Mouse (Mus musculus) heart, embryonic 11.5 days (tissue): ENCODE measurements around the gene Foxn1. TPM values are rescaled to one million over a fixed set of nuclear protein-coding genes. Genes with fewer than 3 reads are reported as not detected.
A peak's percentile ranks its signal among the peaks of the same experiment; 100 is the strongest.

ENCODE experiments used
- ATAC-seq: fragments of 200-750 bp; cut with Nextera tagmentation; replicated peaks from 2 replicates; pipeline ENCODE4 v1.8.0; 2017; ENCODE audit warnings: moderate library complexity; ENCODE audit not compliant: insufficient number of reproducible peaks, low FRiP score, low TSS enrichment
- H3K27ac ChIP-seq: fragments of 300-500 bp; sonication (generic); 2 replicates; pipeline ENCODE4 v1.5.1; 2014; ENCODE audit warnings: mild to moderate bottlenecking, low read depth, low read length
- H3K27me3 ChIP-seq: fragments of 300-500 bp; sonication (generic); 2 replicates; pipeline ENCODE4 v1.6.1; 2014; ENCODE audit warnings: mild to moderate bottlenecking, low read length, mixed read lengths; ENCODE audit not compliant: control insufficient read depth, insufficient read depth
- H3K36me3 ChIP-seq: fragments of 300-500 bp; sonication (generic); 2 replicates; pipeline ENCODE4 v1.6.1; 2014; ENCODE audit warnings: mild to moderate bottlenecking, low read length, moderate library complexity, mixed read lengths; ENCODE audit not compliant: control insufficient read depth, insufficient read depth
- H3K4me1 ChIP-seq: fragments of 300-500 bp; sonication (generic); 2 replicates; pipeline ENCODE4 v1.6.1; 2014; ENCODE audit warnings: low read length; ENCODE audit not compliant: control insufficient read depth, insufficient read depth
- H3K4me2 ChIP-seq: fragments of 300-500 bp; sonication (generic); 2 replicates; pipeline ENCODE4 v1.6.1; 2014; ENCODE audit warnings: mild to moderate bottlenecking, moderate library complexity
- H3K4me3 ChIP-seq: fragments of 300-500 bp; sonication (generic); 2 replicates; pipeline ENCODE4 v1.5.1; 2014; ENCODE audit warnings: low read depth, low read length
- H3K9ac ChIP-seq: fragments of 300-500 bp; sonication (generic); 2 replicates; pipeline ENCODE4 v1.6.1; 2014; ENCODE audit warnings: mild to moderate bottlenecking, low read depth, low read length, moderate library complexity
- H3K9me3 ChIP-seq: fragments of 300-500 bp; sonication (generic); replicated peaks from 2 replicates; pipeline ENCODE4 v1.6.1; 2016; ENCODE audit warnings: low read length; ENCODE audit not compliant: control insufficient read depth
- WGBS: fragments of 180-500 bp; shearing (Covaris S2); extraction: QIAGEN DNeasy Blood & Tissue Kit; methylation state at CpG from one replicate; pipeline ENCODE4 v1.1.7; 2014; ENCODE audit not compliant: insufficient replicate concordance; 5-methylcytosine and 5-hydroxymethylcytosine counted together
- polyA plus RNA-seq: library from polyadenylated mRNA; unstranded; fragments of >200 nt; fragmentation: Nextera tagmentation; extraction: Ambion mirVana; gene quantifications from 2 replicates; pipeline ENCODE4 v1.2.1, GENCODE M21; 2014

The Foxn1 gene
- polyA plus RNA-seq, 1 experiment from 2014 or later = 0.29 TPM

DNA sequence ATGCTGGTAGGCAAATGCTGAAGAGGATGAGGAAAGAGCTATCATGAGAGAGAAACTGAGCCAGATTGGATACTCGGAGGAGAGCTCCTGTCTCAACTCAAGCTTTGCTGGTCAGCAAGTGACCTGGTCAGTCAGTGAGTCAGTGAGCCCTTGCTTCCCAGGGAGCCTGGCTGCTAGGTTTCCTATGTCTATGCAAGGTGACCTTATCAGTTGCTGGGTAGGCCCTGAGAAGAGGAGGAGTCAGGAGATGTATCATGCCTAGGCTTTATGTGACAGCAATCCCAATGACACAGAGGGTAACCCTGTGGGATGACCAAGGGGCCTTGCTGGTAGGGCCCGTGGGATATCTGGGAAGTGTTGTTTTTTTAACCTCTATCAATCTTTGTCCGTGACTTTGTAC lies 14.2 kb downstream of the Foxn1 start:
- Histone ChIP-seq H3K9me3 (no peaks in the 10 kb centered on the region), H3K4me1 (peaks cover 2% of the 10 kb centered on the region; the same call in 1 of the 2 replicates), H3K27me3 (peaks cover 4% of the 10 kb centered on the region; the same call in 1 of the 2 replicates), H3K36me3 (no peaks in the 10 kb centered on the region), H3K9ac (no peak overlapping the region), H3K27ac (no peak overlapping the region), H3K4me3 (no peak overlapping the region), H3K4me2 (no peak overlapping the region)
- whole genome bisulfite sequencing = 47% methylated on average over 3 of the region's 3 CpGs
- no peak for ATAC-seq

DNA sequence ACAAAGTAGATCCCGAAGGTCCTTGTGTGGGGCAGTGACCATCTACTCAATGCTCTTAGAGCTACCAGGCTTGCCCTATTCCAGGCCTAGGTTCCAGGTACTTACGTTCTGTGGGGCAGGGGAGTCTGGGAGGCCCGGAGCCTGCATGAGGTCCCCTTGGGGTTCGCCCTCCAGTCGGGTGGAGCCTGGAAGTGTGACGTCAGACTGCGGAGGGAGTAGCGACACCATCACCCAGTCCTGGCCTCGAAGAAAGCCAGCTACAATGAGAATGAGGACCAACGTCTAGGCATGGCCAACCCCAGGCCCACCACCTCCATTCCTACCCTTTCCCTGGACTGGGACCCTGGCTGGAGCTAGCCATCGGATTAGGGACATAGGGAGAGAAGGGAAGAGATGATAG lies 14.6 kb downstream of the Foxn1 start:
- ATAC-seq = no peak

DNA sequence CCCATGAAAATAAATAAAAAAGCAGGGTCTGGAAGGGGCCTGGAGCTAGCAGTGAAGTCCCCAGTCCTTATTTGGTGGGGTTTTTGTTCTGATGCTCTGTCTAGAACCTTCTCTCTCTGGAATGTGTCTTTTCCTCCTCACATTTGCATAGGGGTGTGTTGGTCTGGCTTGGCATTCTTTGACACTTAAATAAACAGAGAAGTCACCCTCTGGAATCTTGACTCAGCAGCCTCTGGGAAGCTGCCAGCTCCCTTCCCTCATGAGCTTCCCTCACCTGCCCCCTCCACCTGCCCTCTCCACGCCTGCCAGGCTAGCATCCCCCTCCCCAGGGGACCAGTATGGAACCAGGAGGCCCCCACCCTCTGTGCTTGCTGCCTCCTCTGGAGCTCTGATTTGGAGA lies 16.0 kb downstream of the Foxn1 start:
- H3K27ac ChIP-seq = no peak overlapping the region
- 0 out of 2 replicates have a peak, but pooled peaks cover 3% of the 10 kb centered on the region for H3K27me3 ChIP-seq
- H3K4me1 ChIP-seq = peaks cover 2% of the 10 kb centered on the region; the same call in 1 of the 2 replicates
- no peaks in the 10 kb centered on the region for H3K9me3 ChIP-seq
- no peak for ATAC-seq
- H3K4me3 ChIP-seq = no peak overlapping the region
- H3K9ac ChIP-seq = no peak overlapping the region
- no peak overlapping the region for H3K4me2 ChIP-seq
- H3K36me3 ChIP-seq = no peaks in the 10 kb centered on the region
- 56% methylated on average over 1 of the region's 1 CpGs for WGBS

More for the DNA sequence above, 14.6 kb downstream of the Foxn1 start:
- WGBS = 88% methylated on average over 11 of the region's 11 CpGs
- H3K9me3 ChIP-seq = no peaks in the 10 kb centered on the region
- H3K36me3 ChIP-seq = no peaks in the 10 kb centered on the region
- H3K9ac ChIP-seq = no peak overlapping the region
- no peak overlapping the region for H3K27ac ChIP-seq
- peaks cover 2% of the 10 kb centered on the region; the same call in 1 of the 2 replicates for H3K4me1 ChIP-seq
- H3K4me3 ChIP-seq = no peak overlapping the region
- 0 out of 2 replicates have a peak, but pooled peaks cover 3% of the 10 kb centered on the region for H3K27me3 ChIP-seq
- H3K4me2 ChIP-seq = no peak overlapping the region

DNA sequence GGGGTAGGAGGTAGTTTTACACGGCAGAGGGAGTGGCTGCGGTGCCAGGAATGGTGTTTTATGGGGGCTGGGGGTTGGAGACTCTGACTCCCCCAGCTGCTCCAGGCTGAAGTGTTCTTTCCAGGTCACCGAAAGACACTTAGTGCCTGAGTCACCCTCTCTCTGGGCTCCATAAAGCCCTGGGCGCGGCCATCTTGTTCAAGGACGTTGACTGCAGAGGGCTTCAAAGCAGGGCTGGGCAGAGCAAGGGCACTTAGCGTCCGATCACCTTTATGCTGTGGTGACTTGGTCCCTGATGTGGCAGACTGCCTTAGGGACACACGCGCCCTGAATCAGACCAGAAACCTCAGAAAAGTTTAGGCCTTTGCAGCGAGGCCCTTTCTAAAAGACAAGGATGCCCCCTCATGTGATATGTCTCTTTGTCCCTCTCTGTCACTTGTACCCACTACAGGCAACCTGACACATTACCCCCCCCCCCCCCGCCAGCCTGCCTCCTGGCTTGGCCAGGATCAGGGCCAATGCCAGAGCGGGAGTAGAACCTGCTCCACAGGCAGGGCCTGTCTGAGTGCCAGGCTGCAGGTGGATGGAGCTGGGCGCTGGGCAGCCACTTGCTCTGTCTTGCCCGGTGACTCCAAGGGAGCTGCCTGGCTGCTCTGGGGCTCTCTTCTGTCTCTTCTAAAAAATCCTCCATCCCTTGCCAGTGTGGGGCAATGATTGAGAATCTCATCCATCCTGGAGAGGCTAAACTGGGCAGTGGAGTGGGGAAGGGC lies 18.7 kb downstream of the Foxn1 start:
- Histone ChIP-seq H3K36me3 (no peaks in the 10 kb centered on the region), H3K9me3 (no peaks in the 10 kb centered on the region), H3K4me3 (no peak overlapping the region), H3K27me3 (peaks cover 3% of the 10 kb centered on the region; the same call in 1 of the 2 replicates), H3K27ac (no peak overlapping the region), H3K4me1 (peaks cover 2% of the 10 kb centered on the region; the same call in 1 of the 2 replicates), H3K9ac (no peak overlapping the region), H3K4me2 (no peak overlapping the region)
- no peak for ATAC-seq
- WGBS = 87% methylated on average over 15 of the region's 15 CpGs

DNA sequence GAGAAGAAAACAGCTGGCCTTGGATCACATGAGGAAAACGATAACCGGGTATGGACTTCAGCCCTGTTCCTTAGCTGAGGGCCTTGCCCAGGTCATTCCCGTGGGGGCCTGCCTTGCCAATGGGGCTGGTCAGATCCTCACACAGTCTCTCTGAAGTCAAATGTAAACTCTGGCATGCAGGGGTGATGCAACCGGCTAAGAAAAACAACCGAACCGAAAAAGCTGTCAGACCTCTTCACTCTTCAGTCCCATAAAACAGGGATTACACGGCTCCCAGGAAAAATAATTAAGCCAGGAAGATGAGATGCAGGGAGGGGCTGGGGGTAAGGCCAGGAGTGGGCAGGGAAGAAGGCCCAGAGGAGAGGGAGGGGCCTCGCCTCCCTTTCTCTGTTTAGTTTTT lies 22.3 kb downstream of the Foxn1 start:
- no peaks in the 10 kb centered on the region for H3K36me3 ChIP-seq
- H3K4me1 ChIP-seq = no peaks in the 10 kb centered on the region
- no peak overlapping the region for H3K4me2 ChIP-seq
- no peaks in the 10 kb centered on the region for H3K9me3 ChIP-seq
- 58% methylated on average over 8 of the region's 8 CpGs for WGBS
- ATAC-seq = no peak
- no peak overlapping the region for H3K27ac ChIP-seq
- no peaks in the 10 kb centered on the region; the same call in 1 of the 2 replicates for H3K27me3 ChIP-seq
- H3K9ac ChIP-seq = no peak overlapping the region
- no peak overlapping the region for H3K4me3 ChIP-seq

DNA sequence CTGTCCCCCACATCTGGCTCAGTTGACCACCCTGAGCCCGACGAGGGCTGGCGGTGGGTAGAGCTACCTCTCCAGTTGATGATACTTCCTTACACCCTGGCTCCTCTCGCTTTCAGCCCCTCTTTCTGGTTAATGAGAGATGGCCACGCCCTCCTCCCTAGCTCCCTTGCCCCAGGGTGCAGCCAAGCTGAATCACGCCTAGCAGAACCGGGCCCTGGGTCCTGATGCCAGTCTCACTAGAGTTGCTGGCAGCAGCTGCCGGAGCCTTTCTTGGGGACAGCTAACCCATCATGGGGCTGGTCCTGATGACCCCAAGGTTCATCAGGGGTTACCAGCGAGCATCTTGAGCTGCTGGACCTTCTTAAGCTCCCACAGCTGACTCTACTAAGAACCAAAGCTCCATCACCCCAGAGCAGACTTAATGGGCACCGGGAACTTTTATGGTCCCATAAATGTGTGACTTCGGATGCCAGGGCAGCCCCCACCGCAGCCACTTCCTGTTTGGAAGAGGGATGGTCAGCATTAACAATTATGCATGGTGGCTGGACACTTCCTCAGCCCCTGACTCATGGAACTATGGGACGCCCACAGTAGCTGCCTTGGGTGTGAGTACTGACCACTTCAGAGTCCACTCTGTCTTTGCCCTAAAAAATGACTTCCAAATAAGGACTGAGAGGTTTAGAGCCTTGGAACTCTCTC lies 22.9 kb downstream of the Foxn1 start:
- Histone ChIP-seq H3K36me3 (no peaks in the 10 kb centered on the region), H3K4me2 (no peak overlapping the region), H3K4me3 (no peak overlapping the region), H3K27ac (no peak overlapping the region), H3K27me3 (peaks cover 3% of the 10 kb centered on the region; the same call in 1 of the 2 replicates), H3K4me1 (no peaks in the 10 kb centered on the region), H3K9me3 (no peaks in the 10 kb centered on the region), H3K9ac (no peak overlapping the region)
- 71% methylated on average over 13 of the region's 13 CpGs for WGBS
- no peak for ATAC-seq

DNA sequence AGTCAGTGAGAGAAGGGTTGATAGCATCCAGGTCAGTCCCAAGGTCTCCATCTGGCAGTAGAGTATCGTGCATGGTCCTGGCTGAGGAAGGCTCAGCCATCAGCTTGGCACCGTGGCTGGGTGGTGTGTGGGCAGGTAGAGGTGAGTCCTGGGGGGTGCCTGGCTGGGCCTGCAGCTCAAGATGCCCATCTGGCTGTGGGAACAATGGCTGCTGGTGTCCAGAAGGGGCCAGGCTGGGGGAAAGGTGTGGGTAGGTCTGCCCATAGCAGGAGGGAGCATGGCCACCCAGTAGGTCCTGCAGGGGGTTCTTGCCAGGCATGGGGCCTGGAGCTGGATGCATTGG lies 25.6 kb downstream of the Foxn1 start:
- H3K4me1 ChIP-seq = no peaks in the 10 kb centered on the region
- H3K4me2 ChIP-seq = no peak overlapping the region
- H3K4me3 ChIP-seq = no peak overlapping the region
- H3K27ac ChIP-seq = no peak overlapping the region
- ATAC-seq = no peak
- H3K9ac ChIP-seq = no peak overlapping the region
- 55% methylated on average over 2 of the region's 2 CpGs for WGBS
- H3K9me3 ChIP-seq = no peaks in the 10 kb centered on the region
- H3K36me3 ChIP-seq = no peaks in the 10 kb centered on the region
- peaks cover 5% of the 10 kb centered on the region; the same call in 1 of the 2 replicates for H3K27me3 ChIP-seq

DNA sequence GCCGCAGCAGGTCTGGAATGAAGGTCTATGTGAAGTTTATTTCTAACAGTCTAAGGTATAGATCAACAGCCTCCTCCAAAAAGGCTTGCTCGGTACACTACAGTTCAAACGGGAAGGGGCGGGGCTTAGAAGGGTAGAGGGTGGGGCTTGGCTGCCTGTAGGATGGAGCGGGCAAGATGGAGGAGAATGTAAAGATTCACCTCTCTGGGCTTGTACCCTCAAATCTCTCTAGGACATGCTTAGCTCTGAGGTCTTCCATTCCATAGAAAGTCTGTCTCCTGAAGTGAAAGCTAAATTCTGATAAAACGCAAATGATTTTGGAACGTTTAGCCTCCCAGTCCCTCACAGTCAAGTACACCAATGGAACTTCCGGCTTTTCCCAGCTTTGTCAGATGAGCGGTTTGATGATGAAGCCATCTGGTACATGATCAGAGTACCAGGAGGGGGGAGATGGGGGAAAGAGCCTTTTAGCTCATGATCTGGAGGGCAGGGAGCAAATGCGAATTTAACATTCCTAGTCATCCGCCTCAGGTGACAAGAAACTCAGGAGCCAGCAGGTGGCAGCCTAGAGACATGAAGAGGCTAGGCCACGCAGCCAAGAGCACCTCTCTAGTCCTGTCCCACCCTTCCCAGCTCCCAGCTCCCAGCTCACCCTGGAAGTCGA lies 26.1 kb downstream of the Foxn1 start:
- H3K4me2 ChIP-seq = peak overlapping the region; percentile 62
- no peak overlapping the region for H3K9ac ChIP-seq
- H3K4me1 ChIP-seq = no peaks in the 10 kb centered on the region
- H3K27me3 ChIP-seq = peaks cover 5% of the 10 kb centered on the region; the same call in 1 of the 2 replicates
- WGBS = 7% methylated on average over 13 of the region's 13 CpGs
- peak overlapping the region; percentile 37 for H3K4me3 ChIP-seq
- H3K27ac ChIP-seq = no peak overlapping the region
- no peaks in the 10 kb centered on the region for H3K9me3 ChIP-seq
- 0 out of 2 replicates have a peak, but pooled peaks have one; percentile 28 for ATAC-seq
- H3K36me3 ChIP-seq = no peaks in the 10 kb centered on the region
